ENCODE assay signal across 9 mouse cellular contexts in genomic region chr11:97644834-97645233, GRCm38 (mm10). TPM values are rescaled to one million over a fixed set of nuclear protein-coding genes. Genes with fewer than 3 reads are reported as not detected.
DNase-seq lines count a peak whose midpoint lies in the region; ATAC-seq and TF ChIP-seq lines count a peak whose summit lies in the region.
"Had no signal": no experiment of that assay in that cellular context is flagged by ENCODE, and none has a peak within 500 bp of the region (broad histone marks: within the 10 kb centered on the region; RNA-seq: fewer than 3 reads in every experiment).

No protein-coding gene starts in this region.

- TF ChIP-seq EP300 in heart, postnatal 0 days (IDR thresholded peaks at IDR 0.05; ENCODE audit: low read depth): no peak
- TF ChIP-seq EP300 in lung, postnatal 0 days (IDR thresholded peaks at IDR 0.05): no peak; the same call in 1 of the 2 replicates

- no peaks in the 10 kb centered on the region for H3K36me3 ChIP-seq in neural tube, embryonic 15.5 days
- no peaks in the 10 kb centered on the region for H3K36me3 ChIP-seq in heart, postnatal 0 days (replicated peaks; ENCODE audit: control insufficient read depth, insufficient read depth, low read length)
- H3K36me3 ChIP-seq in lung, postnatal 0 days (ENCODE audit: insufficient read depth, low read length): no peaks in the 10 kb centered on the region
- H3K36me3 ChIP-seq in thymus, adult 2 months (ENCODE audit: control insufficient read depth, insufficient read depth, low read length): no peaks in the 10 kb centered on the region

- no peaks in the 10 kb centered on the region for H3K9me3 ChIP-seq in neural tube, embryonic 15.5 days (replicated peaks)
- H3K9me3 ChIP-seq in heart, postnatal 0 days (replicated peaks; ENCODE audit: control insufficient read depth, low read length): no peaks in the 10 kb centered on the region
- no peaks in the 10 kb centered on the region for H3K9me3 ChIP-seq in lung, postnatal 0 days (ENCODE audit: low read length)

- no peak overlapping the region for H3K4me3 ChIP-seq in neural tube, embryonic 15.5 days (replicated peaks)
- H3K4me3 ChIP-seq in heart, postnatal 0 days (ENCODE audit: low read depth, low read length): no peak overlapping the region
- no peak overlapping the region for H3K4me3 ChIP-seq in lung, postnatal 0 days (ENCODE audit: low read depth, low read length)
- H3K4me3 ChIP-seq in thymus, adult 2 months (ENCODE audit: control insufficient read depth, insufficient read depth, low read length): no peak overlapping the region
- H3K4me3 ChIP-seq: myocyte had no signal

- under 1% methylated on average over 6 of the region's 6 CpGs for WGBS in neural tube, embryonic 15.5 days
- 4% methylated on average over 6 of the region's 6 CpGs for WGBS in heart, postnatal 0 days
- 4% methylated on average over 6 of the region's 6 CpGs for WGBS in lung, postnatal 0 days
- WGBS in thymus, adult 2 months: 12% methylated on average over 6 of the region's 6 CpGs

- no peak overlapping the region for H3K27ac ChIP-seq in neural tube, embryonic 15.5 days (replicated peaks)
- H3K27ac ChIP-seq in heart, postnatal 0 days (ENCODE audit: low read depth): no peak overlapping the region
- no peak overlapping the region for H3K27ac ChIP-seq in lung, postnatal 0 days (ENCODE audit: low read length)
- no peak overlapping the region for H3K27ac ChIP-seq in thymus, adult 2 months (ENCODE audit: control insufficient read depth, insufficient read depth, low read length)

- TF ChIP-seq POLR2A in thymus, adult 2 months (IDR thresholded peaks at IDR 0.05; ENCODE audit: control insufficient read depth, extremely low read depth, insufficient read depth, low read length, poor library complexity): no peak

- no peak overlapping the region for H3K4me2 ChIP-seq in neural tube, embryonic 15.5 days
- no peak overlapping the region for H3K4me2 ChIP-seq in heart, postnatal 0 days (ENCODE audit: low read depth, low read length)
- H3K4me2 ChIP-seq in lung, postnatal 0 days (replicated peaks; ENCODE audit: low read depth, low read length): no peak overlapping the region

- peaks cover under 1% of the 10 kb centered on the region; the same call in 1 of the 2 replicates for H3K4me1 ChIP-seq in neural tube, embryonic 15.5 days
- no peaks in the 10 kb centered on the region for H3K4me1 ChIP-seq in heart, postnatal 0 days (ENCODE audit: control insufficient read depth, insufficient read depth)
- no peaks in the 10 kb centered on the region for H3K4me1 ChIP-seq in lung, postnatal 0 days (ENCODE audit: insufficient read depth, low read depth, low read length)
- H3K4me1 ChIP-seq in thymus, adult 2 months (replicated peaks; ENCODE audit: control insufficient read depth, insufficient read depth, low read length): peaks cover 5% of the 10 kb centered on the region; the same call in 1 of the 2 replicates

- DNase-seq in cerebellum, adult 11 months: peak; percentile 63
- peak; percentile 61 for DNase-seq in neural tube, embryonic 10.5 days (ENCODE audit: extremely low spot score, low spot score)
- DNase-seq in cerebellum, adult 18-20 months: peak; percentile 80 to 82
- DNase-seq in heart, postnatal 0 days (ENCODE audit: low spot score): no peak
- DNase-seq in lung, postnatal 0 days (ENCODE audit: low spot score): peak; percentile 90
- DNase-seq in thymus, adult 2 months: peak; percentile 78

- no peak; the same call in 1 of the 2 replicates for ATAC-seq in cerebellum, adult (ENCODE audit: insufficient number of reproducible peaks, low FRiP score, low TSS enrichment)
- no peak for ATAC-seq in neural tube, embryonic 15.5 days (ENCODE audit: low FRiP score)
- ATAC-seq in heart, postnatal 0 days (ENCODE audit: insufficient read depth, low read depth): peak; percentile 53
- ATAC-seq in lung, postnatal 0 days: peak; percentile 88

- TF ChIP-seq CTCF in heart, postnatal 0 days (IDR thresholded peaks at IDR 0.05; ENCODE audit: low read depth): peak; percentile 67
- TF ChIP-seq CTCF in lung, postnatal 0 days (IDR thresholded peaks at IDR 0.05): peak; percentile 84
- no peak; the same call in 1 of the 2 replicates for TF ChIP-seq CTCF in thymus, adult 2 months (IDR thresholded peaks at IDR 0.05; ENCODE audit: borderline replicate concordance, control insufficient read depth, extremely low read depth, insufficient read depth, low read length, poor library complexity)

- H3K9ac ChIP-seq in neural tube, embryonic 15.5 days (replicated peaks): no peak overlapping the region
- no peak overlapping the region for H3K9ac ChIP-seq in heart, postnatal 0 days (replicated peaks; ENCODE audit: low read depth, low read length)
- no peak overlapping the region for H3K9ac ChIP-seq in lung, postnatal 0 days (replicated peaks; ENCODE audit: low read depth)

- H3K27me3 ChIP-seq in neural tube, embryonic 15.5 days (replicated peaks): no peaks in the 10 kb centered on the region
- no peaks in the 10 kb centered on the region for H3K27me3 ChIP-seq in heart, postnatal 0 days (ENCODE audit: control insufficient read depth, insufficient read depth, low read length)
- no peaks in the 10 kb centered on the region for H3K27me3 ChIP-seq in lung, postnatal 0 days (replicated peaks; ENCODE audit: insufficient read depth, low read length)
- H3K27me3 ChIP-seq in thymus, adult 2 months (ENCODE audit: control insufficient read depth, insufficient read depth, low read length): no peaks in the 10 kb centered on the region

RNA-seq across cellular contexts. Expression of gene Epop, which starts 15.3 kb away (rescaled TPM):
- polyA plus RNA-seq in neural tube, embryonic 15.5 days (2015; fragmentation: Nextera tagmentation; extraction: Ambion mirVana): 2.1 TPM in 2 replicates
- total RNA-seq in heart, postnatal 0 days (2014; rRNA removed; ENCODE audit: low replicate concordance): 3.6 and 6.0 TPM in 2 replicates
- 0.15 and 0.32 TPM in 2 replicates for polyA plus RNA-seq in heart, postnatal 0 days (2015; fragmentation: Nextera tagmentation; extraction: Ambion mirVana)
- polyA plus RNA-seq in lung, postnatal 0 days (2015; fragmentation: Nextera tagmentation; extraction: Ambion mirVana): 3.5 and 4.1 TPM in 2 replicates
- polyA plus RNA-seq in thymus, adult 2 months (2012; rRNA removed): 5.6 and 8.4 TPM in 2 replicates

RNA-seq across cellular contexts. Expression of gene Mllt6, which starts 18.4 kb away (rescaled TPM):
- 2.3 and 3.1 TPM in 2 replicates for polyA plus RNA-seq in neural tube, embryonic 15.5 days (2015; fragmentation: Nextera tagmentation; extraction: Ambion mirVana)
- 45.2 and 46.1 TPM in 2 replicates for total RNA-seq in heart, postnatal 0 days (2014; rRNA removed; ENCODE audit: low replicate concordance)
- polyA plus RNA-seq in heart, postnatal 0 days (2015; fragmentation: Nextera tagmentation; extraction: Ambion mirVana): 1.6 and 1.7 TPM in 2 replicates
- 3.0 and 3.5 TPM in 2 replicates for polyA plus RNA-seq in lung, postnatal 0 days (2015; fragmentation: Nextera tagmentation; extraction: Ambion mirVana)
- 89.5 and 99.1 TPM in 2 replicates for polyA plus RNA-seq in thymus, adult 2 months (2012; rRNA removed)

RNA-seq across cellular contexts. Expression of gene Cisd3, which starts 40.8 kb away (rescaled TPM):
- 46.9 and 50.1 TPM in 2 replicates for polyA plus RNA-seq in neural tube, embryonic 15.5 days (2015; fragmentation: Nextera tagmentation; extraction: Ambion mirVana)
- total RNA-seq in heart, postnatal 0 days (2014; rRNA removed; ENCODE audit: low replicate concordance): 46.1 and 50.8 TPM in 2 replicates
- 125 and 135 TPM in 2 replicates for polyA plus RNA-seq in heart, postnatal 0 days (2015; fragmentation: Nextera tagmentation; extraction: Ambion mirVana)
- polyA plus RNA-seq in lung, postnatal 0 days (2015; fragmentation: Nextera tagmentation; extraction: Ambion mirVana): 59.1 and 63.8 TPM in 2 replicates
- polyA plus RNA-seq in thymus, adult 2 months (2012; rRNA removed): 24.9 and 25.3 TPM in 2 replicates

RNA-seq across cellular contexts. Expression of gene Pcgf2, which starts 55.5 kb away (rescaled TPM):
- polyA plus RNA-seq in neural tube, embryonic 15.5 days (2015; fragmentation: Nextera tagmentation; extraction: Ambion mirVana): 17.6 and 17.7 TPM in 2 replicates
- 1.1 and 3.6 TPM in 2 replicates for total RNA-seq in heart, postnatal 0 days (2014; rRNA removed; ENCODE audit: low replicate concordance)
- polyA plus RNA-seq in heart, postnatal 0 days (2015; fragmentation: Nextera tagmentation; extraction: Ambion mirVana): 6.0 and 7.1 TPM in 2 replicates
- polyA plus RNA-seq in lung, postnatal 0 days (2015; fragmentation: Nextera tagmentation; extraction: Ambion mirVana): 10.5 TPM in 2 replicates
- polyA plus RNA-seq in thymus, adult 2 months (2012; rRNA removed): 22.6 and 28.2 TPM in 2 replicates

RNA-seq across cellular contexts. Expression of gene Psmb3, which starts 58.4 kb away (rescaled TPM):
- polyA plus RNA-seq in neural tube, embryonic 15.5 days (2015; fragmentation: Nextera tagmentation; extraction: Ambion mirVana): 458 and 459 TPM in 2 replicates
- 486 and 592 TPM in 2 replicates for total RNA-seq in heart, postnatal 0 days (2014; rRNA removed; ENCODE audit: low replicate concordance)
- polyA plus RNA-seq in heart, postnatal 0 days (2015; fragmentation: Nextera tagmentation; extraction: Ambion mirVana): 495 and 503 TPM in 2 replicates
- polyA plus RNA-seq in lung, postnatal 0 days (2015; fragmentation: Nextera tagmentation; extraction: Ambion mirVana): 350 and 419 TPM in 2 replicates
- polyA plus RNA-seq in thymus, adult 2 months (2012; rRNA removed): 421 and 477 TPM in 2 replicates

Comparison
In these comparisons a context has a peak if more than half of its experiments do, and no peak if none do; other contexts are left out.
1. ATAC-seq: peak in heart, postnatal 0 days (single experiment) and lung, postnatal 0 days (single experiment); none in cerebellum, adult (single experiment) and neural tube, embryonic 15.5 days (single experiment).
2. RNA of gene Mllt6, which starts 18.4 kb away (polyA plus RNA-seq): 89.5 to 99.1 TPM in thymus, adult 2 months; 2.3 to 3.1 TPM in neural tube, embryonic 15.5 days, 3.0 to 3.5 TPM in lung, postnatal 0 days and 1.6 to 1.7 TPM in heart, postnatal 0 days; every median in the first group is over 10 times any median in the second.